Mouse (Mus musculus): ENCODE measurements around the gene Wnt9b. TPM values are rescaled to one million over a fixed set of nuclear protein-coding genes. Genes with fewer than 3 reads are reported as not detected.

Wnt9b gene
- total and polyA plus RNA-seq, 3 experiments: 0.11 TPM; not detected in 2

GRCm38 (mm10) chr11:103691036-103691435 is 58.6 kb downstream of the Wnt9b start:
- Histone ChIP-seq H3K36me3 (replicated peaks) (peaks cover 84% of the 10 kb centered on the region), H3K9me3 (replicated peaks) (no peaks in the 10 kb centered on the region), H3K4me1 (ENCODE audit: insufficient read depth, low read depth, low read length) (peaks cover 22% of the 10 kb centered on the region), H3K4me3 (ENCODE audit: low read depth, low read length) (no peak overlapping the region), H3K27me3 (ENCODE audit: insufficient read depth, low read length) (no peaks in the 10 kb centered on the region)
- DNase-seq (ENCODE audit: low spot score) (no peak), ATAC-seq (ENCODE audit: extremely low read depth, insufficient number of reproducible peaks, low FRiP score, poor library complexity, severe bottlenecking) (no peak)
- TF ChIP-seq GATA2 (IDR thresholded peaks at IDR 0.05; ENCODE audit: borderline replicate concordance, low read depth, low read length) (no peak), GATA1 (IDR thresholded peaks at IDR 0.05; ENCODE audit: borderline replicate concordance, low read length) (no peak), POLR2AphosphoS5 (IDR thresholded peaks at IDR 0.05; ENCODE audit: insufficient replicate concordance, low read depth, low read length) (no peak), CTCF (IDR thresholded peaks at IDR 0.05; ENCODE audit: low read depth, low read length) (no peak), TAL1 (conservative IDR thresholded peaks at IDR 0.05; ENCODE audit: low read depth, low read length) (no peak)

GRCm38 (mm10) chr11:103688980-103689378 is 60.6 kb downstream of the Wnt9b start:
- TF ChIP-seq GATA2 (IDR thresholded peaks at IDR 0.05; ENCODE audit: borderline replicate concordance, low read depth, low read length): no peak
- no peak for TF ChIP-seq POLR2AphosphoS5 (IDR thresholded peaks at IDR 0.05; ENCODE audit: insufficient replicate concordance, low read depth, low read length)
- no peak for TF ChIP-seq GATA1 (IDR thresholded peaks at IDR 0.05; ENCODE audit: borderline replicate concordance, low read length)
- no peak for TF ChIP-seq CTCF (IDR thresholded peaks at IDR 0.05; ENCODE audit: low read depth, low read length)
- no peak for TF ChIP-seq TAL1 (conservative IDR thresholded peaks at IDR 0.05; ENCODE audit: low read depth, low read length)
- no peaks in the 10 kb centered on the region for H3K27me3 ChIP-seq (ENCODE audit: insufficient read depth, low read length)
- no peak for DNase-seq (ENCODE audit: low spot score)
- H3K4me3 ChIP-seq (ENCODE audit: low read depth, low read length): no peak overlapping the region
- ATAC-seq (ENCODE audit: extremely low read depth, insufficient number of reproducible peaks, low FRiP score, poor library complexity, severe bottlenecking): no peak
- peaks cover 86% of the 10 kb centered on the region for H3K36me3 ChIP-seq (replicated peaks)
- peaks cover 9% of the 10 kb centered on the region for H3K4me1 ChIP-seq (ENCODE audit: insufficient read depth, low read depth, low read length)
- no peaks in the 10 kb centered on the region for H3K9me3 ChIP-seq (replicated peaks)

DNA sequence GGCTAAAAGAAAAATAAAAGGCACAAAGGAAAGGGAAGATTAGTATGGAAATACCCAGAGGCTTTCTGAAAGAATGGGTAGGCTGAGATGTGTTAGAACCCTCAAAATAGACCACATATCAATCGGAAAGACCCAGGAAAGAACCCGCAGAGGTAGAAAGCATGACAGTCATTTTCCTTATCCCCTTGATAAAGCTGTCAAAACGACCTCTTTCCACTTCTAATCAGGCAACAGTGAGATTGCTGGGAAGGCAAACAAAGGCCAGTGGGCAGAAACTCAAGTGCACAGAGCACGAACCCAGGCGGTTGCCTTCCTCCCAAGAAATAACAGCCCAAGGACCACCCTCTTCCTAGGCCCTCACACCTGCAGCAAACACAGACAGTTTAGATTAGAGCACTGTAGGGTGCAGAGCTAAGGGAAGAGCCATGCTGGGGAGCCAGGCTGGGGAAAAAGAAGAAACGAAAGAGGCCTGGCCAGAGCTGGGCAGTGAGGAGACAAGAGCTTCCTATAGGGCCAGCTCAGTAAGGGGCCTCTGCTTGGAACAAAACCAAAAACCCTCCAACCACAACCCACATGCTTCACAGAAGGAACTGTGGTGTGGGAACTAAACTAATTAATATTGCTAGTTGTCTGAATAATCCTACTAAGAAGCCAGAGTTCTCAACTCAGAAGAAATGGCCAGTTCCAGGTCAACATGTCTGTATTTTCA is 61.2 kb downstream of the Wnt9b start:
- Histone ChIP-seq H3K4me3 (ENCODE audit: low read depth, low read length) (no peak overlapping the region), H3K36me3 (replicated peaks) (peaks cover 90% of the 10 kb centered on the region), H3K9me3 (replicated peaks) (no peaks in the 10 kb centered on the region), H3K4me1 (ENCODE audit: insufficient read depth, low read depth, low read length) (peaks cover 9% of the 10 kb centered on the region), H3K27me3 (ENCODE audit: insufficient read depth, low read length) (no peaks in the 10 kb centered on the region)
- no peak for TF ChIP-seq CTCF (IDR thresholded peaks at IDR 0.05; ENCODE audit: low read depth, low read length)
- TF ChIP-seq TAL1 (conservative IDR thresholded peaks at IDR 0.05; ENCODE audit: low read depth, low read length): no peak
- no peak for TF ChIP-seq POLR2AphosphoS5 (IDR thresholded peaks at IDR 0.05; ENCODE audit: insufficient replicate concordance, low read depth, low read length)
- TF ChIP-seq GATA2 (IDR thresholded peaks at IDR 0.05; ENCODE audit: borderline replicate concordance, low read depth, low read length): no peak
- TF ChIP-seq GATA1 (IDR thresholded peaks at IDR 0.05; ENCODE audit: borderline replicate concordance, low read length): no peak
- ATAC-seq (ENCODE audit: extremely low read depth, insufficient number of reproducible peaks, low FRiP score, poor library complexity, severe bottlenecking) (no peak), DNase-seq (ENCODE audit: low spot score) (no peak)

GRCm38 (mm10) chr11:103686706-103687105 is 62.9 kb downstream of the Wnt9b start:
- TF ChIP-seq TAL1 (conservative IDR thresholded peaks at IDR 0.05; ENCODE audit: low read depth, low read length) (no peak), GATA1 (IDR thresholded peaks at IDR 0.05; ENCODE audit: borderline replicate concordance, low read length) (no peak), CTCF (IDR thresholded peaks at IDR 0.05; ENCODE audit: low read depth, low read length) (no peak), POLR2AphosphoS5 (IDR thresholded peaks at IDR 0.05; ENCODE audit: insufficient replicate concordance, low read depth, low read length) (no peak), GATA2 (IDR thresholded peaks at IDR 0.05; ENCODE audit: borderline replicate concordance, low read depth, low read length) (no peak)
- Histone ChIP-seq H3K4me1 (ENCODE audit: insufficient read depth, low read depth, low read length) (peaks cover 9% of the 10 kb centered on the region), H3K36me3 (replicated peaks) (peaks cover 96% of the 10 kb centered on the region), H3K4me3 (ENCODE audit: low read depth, low read length) (no peak overlapping the region), H3K9me3 (replicated peaks) (no peaks in the 10 kb centered on the region), H3K27me3 (ENCODE audit: insufficient read depth, low read length) (no peaks in the 10 kb centered on the region)
- ATAC-seq (ENCODE audit: extremely low read depth, insufficient number of reproducible peaks, low FRiP score, poor library complexity, severe bottlenecking) (no peak), DNase-seq (ENCODE audit: low spot score) (no peak)

GRCm38 (mm10) chr11:103685261-103685736 is 64.3 kb downstream of the Wnt9b start:
- DNase-seq (ENCODE audit: low spot score) (no peak), ATAC-seq (ENCODE audit: extremely low read depth, insufficient number of reproducible peaks, low FRiP score, poor library complexity, severe bottlenecking) (no peak)
- H3K4me1 ChIP-seq (ENCODE audit: insufficient read depth, low read depth, low read length): peaks cover 9% of the 10 kb centered on the region
- no peaks in the 10 kb centered on the region for H3K27me3 ChIP-seq (ENCODE audit: insufficient read depth, low read length)
- no peaks in the 10 kb centered on the region for H3K9me3 ChIP-seq (replicated peaks)
- no peak overlapping the region for H3K4me3 ChIP-seq (ENCODE audit: low read depth, low read length)
- H3K36me3 ChIP-seq (replicated peaks): peaks cover 99% of the 10 kb centered on the region
- TF ChIP-seq GATA1 (IDR thresholded peaks at IDR 0.05; ENCODE audit: borderline replicate concordance, low read length) (no peak), CTCF (IDR thresholded peaks at IDR 0.05; ENCODE audit: low read depth, low read length) (no peak), TAL1 (conservative IDR thresholded peaks at IDR 0.05; ENCODE audit: low read depth, low read length) (no peak), GATA2 (IDR thresholded peaks at IDR 0.05; ENCODE audit: borderline replicate concordance, low read depth, low read length) (no peak), POLR2AphosphoS5 (IDR thresholded peaks at IDR 0.05; ENCODE audit: insufficient replicate concordance, low read depth, low read length) (no peak)

DNA sequence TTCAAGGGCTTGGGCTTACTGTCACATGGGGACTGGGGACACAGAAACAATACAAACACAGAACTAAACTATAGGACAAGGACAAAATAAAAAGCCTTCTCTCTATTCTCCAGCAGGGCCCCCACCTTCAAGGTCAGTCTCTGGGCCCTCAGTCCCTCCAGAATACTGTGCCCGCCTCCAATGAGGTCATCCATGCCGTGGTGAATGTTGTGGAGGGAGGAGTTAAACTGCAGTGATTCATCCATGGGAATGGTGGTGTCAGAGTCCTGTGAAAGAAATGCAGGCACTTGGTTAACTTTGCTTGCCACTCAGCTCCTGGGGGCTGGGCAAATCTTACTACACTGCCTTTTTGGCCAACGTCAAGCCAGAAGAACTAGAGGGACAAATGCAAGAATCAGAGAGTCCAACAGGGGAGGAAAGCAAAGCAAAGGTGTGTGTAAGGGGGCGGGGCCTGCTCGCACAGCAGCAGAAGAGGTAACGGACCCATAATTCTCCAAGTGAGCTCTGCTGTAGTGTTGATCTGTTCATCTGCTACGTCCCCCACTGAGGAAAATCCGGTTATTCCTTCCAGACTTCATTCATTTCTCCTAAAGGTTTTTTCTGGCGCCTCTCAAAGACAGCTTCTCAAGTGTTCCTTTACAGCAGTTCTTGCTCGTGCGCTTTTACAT is 65.8 kb downstream of the Wnt9b start:
- no peaks in the 10 kb centered on the region for H3K9me3 ChIP-seq (replicated peaks)
- no peak overlapping the region for H3K4me3 ChIP-seq (ENCODE audit: low read depth, low read length)
- DNase-seq (ENCODE audit: low spot score): no peak
- no peak for ATAC-seq (ENCODE audit: extremely low read depth, insufficient number of reproducible peaks, low FRiP score, poor library complexity, severe bottlenecking)
- no peak for TF ChIP-seq TAL1 (conservative IDR thresholded peaks at IDR 0.05; ENCODE audit: low read depth, low read length)
- no peak for TF ChIP-seq GATA2 (IDR thresholded peaks at IDR 0.05; ENCODE audit: borderline replicate concordance, low read depth, low read length)
- TF ChIP-seq POLR2AphosphoS5 (IDR thresholded peaks at IDR 0.05; ENCODE audit: insufficient replicate concordance, low read depth, low read length): no peak
- H3K27me3 ChIP-seq (ENCODE audit: insufficient read depth, low read length): no peaks in the 10 kb centered on the region
- no peaks in the 10 kb centered on the region for H3K4me1 ChIP-seq (ENCODE audit: insufficient read depth, low read depth, low read length)
- H3K36me3 ChIP-seq (replicated peaks): peaks cover 97% of the 10 kb centered on the region

Other genes starting within 250 kb of the Wnt9b start
- not detected in 2 replicates for gene Lrrc37a, start 245.2 kb downstream of the Wnt9b start, total RNA-seq (2014; fragmentation: Nextera tagmentation)
- gene Lrrc37a, start 245.2 kb downstream of the Wnt9b start, total RNA-seq (2017): 0.06 and 0.16 TPM in 2 replicates
- gene Lrrc37a, start 245.2 kb downstream of the Wnt9b start, polyA plus RNA-seq (2012): not detected in 2 replicates
- gene Gm884, start 128.7 kb downstream of the Wnt9b start, total RNA-seq (2014; fragmentation: Nextera tagmentation): not detected in 2 replicates
- 0.06 and 0.16 TPM in 2 replicates for gene Gm884, start 128.7 kb downstream of the Wnt9b start, total RNA-seq (2017)
- not detected in 2 replicates for gene Gm884, start 128.7 kb downstream of the Wnt9b start, polyA plus RNA-seq (2012)
- not detected in 2 replicates for gene Lyzl6, start 110.9 kb downstream of the Wnt9b start, total RNA-seq (2014; fragmentation: Nextera tagmentation)
- gene Lyzl6, start 110.9 kb downstream of the Wnt9b start, total RNA-seq (2017): not detected in 2 replicates
- not detected in 2 replicates for gene Lyzl6, start 110.9 kb downstream of the Wnt9b start, polyA plus RNA-seq (2012)
- not detected in 2 replicates for gene Rprml, start 100.3 kb downstream of the Wnt9b start, total RNA-seq (2014; fragmentation: Nextera tagmentation)
- gene Rprml, start 100.3 kb downstream of the Wnt9b start, total RNA-seq (2017): not detected in 2 replicates
- gene Rprml, start 100.3 kb downstream of the Wnt9b start, polyA plus RNA-seq (2012): not detected in 2 replicates
- gene Gosr2, start 51.9 kb downstream of the Wnt9b start, total RNA-seq (2014; fragmentation: Nextera tagmentation): 65.5 and 69.2 TPM in 2 replicates
- gene Gosr2, start 51.9 kb downstream of the Wnt9b start, total RNA-seq (2017): 72.1 and 73.1 TPM in 2 replicates
- 6.5 and 16.0 TPM in 2 replicates for gene Gosr2, start 51.9 kb downstream of the Wnt9b start, polyA plus RNA-seq (2012)
- not detected in 2 replicates for gene Wnt3, start 24.3 kb upstream of the Wnt9b start, total RNA-seq (2014; fragmentation: Nextera tagmentation)
- gene Wnt3, start 24.3 kb upstream of the Wnt9b start, total RNA-seq (2017): 0.06 and 0.11 TPM in 2 replicates
- gene Wnt3, start 24.3 kb upstream of the Wnt9b start, polyA plus RNA-seq (2012): not detected in 2 replicates
- 47.3 and 64.1 TPM in 2 replicates for gene Nsf, start 204.2 kb upstream of the Wnt9b start, total RNA-seq (2014; fragmentation: Nextera tagmentation)
- gene Nsf, start 204.2 kb upstream of the Wnt9b start, total RNA-seq (2017): 48.4 and 49.6 TPM in 2 replicates
- gene Nsf, start 204.2 kb upstream of the Wnt9b start, polyA plus RNA-seq (2012): 2.8 and 4.1 TPM in 2 replicates
- gene Arf2, start 216.9 kb upstream of the Wnt9b start, total RNA-seq (2014; fragmentation: Nextera tagmentation): 11.6 and 29.6 TPM in 2 replicates
- gene Arf2, start 216.9 kb upstream of the Wnt9b start, total RNA-seq (2017): 26.4 and 28.8 TPM in 2 replicates
- gene Arf2, start 216.9 kb upstream of the Wnt9b start, polyA plus RNA-seq (2012): 2.4 and 3.5 TPM in 2 replicates